Mouse (Mus musculus) frontal cortex, postnatal 25 days (tissue): ENCODE measurements around the gene Tdrd9.
"Not testable (repeated sequence)": the region's sequence is repeated elsewhere in the genome, so short reads cannot be mapped to it uniquely, and the experiment has no call there.

Experiments used
- DNase-seq, 2 experiments: peaks; one replicate each; pipeline ENCODE4 v3.0.0; 2022; ENCODE audit warnings: low spot score in 2 of 2

Gene Tdrd9

DNA sequence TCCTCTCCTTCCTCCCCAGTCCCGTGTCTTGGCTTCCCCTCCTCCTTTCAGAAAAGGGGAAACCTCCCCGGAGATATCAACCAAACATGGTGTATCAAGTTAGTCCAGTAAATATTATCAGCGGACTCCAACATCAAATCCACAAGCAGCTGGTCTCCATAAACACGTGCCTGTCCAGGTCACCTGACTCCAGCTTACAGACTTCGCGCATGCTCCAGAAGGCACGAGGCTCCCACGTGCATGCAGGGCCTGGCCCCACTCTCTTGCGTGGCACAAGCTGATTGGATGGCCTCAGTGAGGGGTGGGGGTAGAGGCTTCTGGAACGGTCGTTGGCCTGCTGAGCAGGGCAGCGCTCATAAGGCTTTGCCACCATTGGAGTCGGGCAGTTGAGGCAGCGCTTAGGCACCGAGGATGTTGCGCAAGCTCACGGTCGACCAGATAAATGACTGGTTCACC, at the start of gene Tdrd9:
Tdrd9 (plus strand) TSS at position 329 of the 456 bp plus-strand sequence.
- no peak for DNase-seq

GRCm38 (mm10) chr12:111923117-111923516, 48.2 kb upstream of the Tdrd9 start:
- no peak for DNase-seq

GRCm38 (mm10) chr12:111927338-111927737, 44.0 kb upstream of the Tdrd9 start:
- no peak for DNase-seq

GRCm38 (mm10) chr12:111928411-111928966, 42.9 kb upstream of the Tdrd9 start:
- DNase-seq, result no peak

DNA sequence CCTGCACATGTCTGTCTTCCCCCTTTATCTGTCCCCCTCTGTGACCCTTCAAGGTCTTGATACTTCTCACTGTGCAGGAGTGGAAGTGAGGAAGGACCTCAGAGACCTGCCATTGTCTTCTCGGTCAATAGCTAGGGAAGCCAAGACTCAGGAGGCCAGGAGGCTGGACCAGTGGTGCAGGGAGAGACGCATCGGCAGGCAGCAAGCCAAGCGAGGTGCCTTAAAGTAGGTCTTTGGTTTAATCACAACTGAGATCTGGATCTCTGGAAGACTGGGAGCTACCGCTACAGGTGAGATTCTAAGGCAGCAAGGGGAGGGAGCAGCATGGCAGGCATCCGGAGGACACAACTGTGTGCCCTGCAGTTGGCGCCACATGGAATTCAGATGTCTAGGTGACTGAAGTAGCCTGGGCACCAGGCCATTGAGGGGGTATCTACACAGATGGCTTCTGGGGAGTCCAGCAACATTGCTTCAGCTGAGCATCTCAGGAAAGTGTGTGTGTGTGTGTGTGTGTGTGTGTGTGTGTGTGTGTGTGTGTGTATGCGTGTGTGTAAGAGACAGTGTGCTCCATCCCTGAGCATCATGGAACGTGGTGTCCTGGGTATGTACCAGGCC, 39.8 kb upstream of the Tdrd9 start:
- DNase-seq, result no peak

- DNase-seq, result no peak
These were observed 38.8 kb upstream of the Tdrd9 start for GRCm38 (mm10) chr12:111932513-111932912.

DNA sequence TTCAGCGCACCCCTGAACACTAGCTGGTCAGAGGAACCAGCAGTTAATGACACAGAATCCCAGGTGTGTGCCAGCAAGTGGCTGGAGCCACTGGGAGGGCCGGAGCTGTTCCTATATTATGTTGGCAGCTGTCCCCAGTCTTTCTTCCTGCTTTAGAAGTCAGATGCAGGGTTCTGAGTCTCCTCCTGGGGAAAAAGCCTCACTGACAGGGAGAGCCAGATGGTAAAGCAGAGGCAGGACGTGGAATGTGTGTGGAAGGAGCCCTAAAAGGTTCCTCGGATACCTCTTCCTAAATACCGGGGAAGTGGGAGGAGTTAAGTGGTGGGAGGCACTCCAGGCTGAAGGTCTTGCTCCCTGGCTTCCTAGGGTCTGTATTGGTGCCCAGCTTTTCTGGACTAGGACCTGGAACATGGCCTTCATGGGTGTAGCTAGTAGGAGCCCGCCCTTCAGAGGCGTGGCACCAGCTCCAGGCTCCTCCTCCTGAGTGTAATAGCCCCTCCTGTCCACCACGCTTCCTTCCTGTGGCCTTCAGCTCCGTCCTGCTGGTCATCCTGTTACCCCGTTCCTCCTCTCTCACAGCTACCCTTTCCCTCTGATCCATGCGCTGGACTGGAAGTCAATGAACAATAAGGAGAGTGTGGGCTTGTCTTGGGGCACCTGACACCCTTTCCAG, 38.2 kb upstream of the Tdrd9 start:
- no peak for DNase-seq

- no peak for DNase-seq
These were observed 37.4 kb upstream of the Tdrd9 start for GRCm38 (mm10) chr12:111933971-111934370.

DNA sequence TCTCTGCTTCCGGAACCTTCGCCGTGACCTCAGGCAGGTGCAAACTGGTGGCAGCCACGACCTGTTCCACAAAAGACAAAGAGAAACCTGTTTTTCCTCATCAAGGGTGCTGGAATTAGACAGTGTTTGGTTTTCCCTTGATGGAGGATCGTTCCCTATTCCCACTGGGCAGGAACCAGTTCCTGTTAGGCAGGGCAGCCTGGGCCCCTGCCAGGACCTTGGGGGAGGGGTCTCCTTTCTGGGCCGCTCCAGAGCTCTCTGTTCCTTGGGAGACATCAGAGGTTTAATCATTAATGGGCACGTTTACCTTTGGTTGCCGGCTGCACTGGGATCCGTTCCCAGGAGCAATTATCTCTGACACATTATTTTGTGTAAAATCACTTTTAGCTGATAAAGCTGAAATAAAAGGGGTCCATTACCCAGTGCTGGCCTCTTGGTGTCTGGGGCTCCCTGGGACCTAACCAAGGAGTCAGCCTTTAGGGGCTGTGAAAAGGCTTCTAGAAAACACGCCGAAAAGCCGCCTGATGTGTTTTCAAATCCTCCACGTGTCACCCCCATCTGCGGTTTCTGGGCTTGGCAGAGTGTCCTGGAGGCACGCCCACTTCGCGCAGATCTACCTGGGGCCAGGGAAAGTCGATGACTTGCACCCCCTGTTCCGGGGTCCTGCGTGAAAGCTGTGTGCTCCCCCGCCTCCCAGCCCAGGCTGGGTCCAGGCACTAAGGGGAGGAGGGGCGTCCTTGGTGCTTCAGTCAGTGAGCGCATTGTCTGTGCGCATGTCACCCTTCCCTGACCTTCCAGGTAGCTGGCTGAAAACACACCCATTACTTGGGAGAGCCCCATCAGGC, 34.4 kb upstream of the Tdrd9 start:
- DNase-seq, result no peak

- DNase-seq, result no peak
These were observed 32.7 kb upstream of the Tdrd9 start for GRCm38 (mm10) chr12:111938623-111939177.

- DNase-seq, result no peak
These were observed 27.8 kb upstream of the Tdrd9 start for GRCm38 (mm10) chr12:111943421-111944064.

DNA sequence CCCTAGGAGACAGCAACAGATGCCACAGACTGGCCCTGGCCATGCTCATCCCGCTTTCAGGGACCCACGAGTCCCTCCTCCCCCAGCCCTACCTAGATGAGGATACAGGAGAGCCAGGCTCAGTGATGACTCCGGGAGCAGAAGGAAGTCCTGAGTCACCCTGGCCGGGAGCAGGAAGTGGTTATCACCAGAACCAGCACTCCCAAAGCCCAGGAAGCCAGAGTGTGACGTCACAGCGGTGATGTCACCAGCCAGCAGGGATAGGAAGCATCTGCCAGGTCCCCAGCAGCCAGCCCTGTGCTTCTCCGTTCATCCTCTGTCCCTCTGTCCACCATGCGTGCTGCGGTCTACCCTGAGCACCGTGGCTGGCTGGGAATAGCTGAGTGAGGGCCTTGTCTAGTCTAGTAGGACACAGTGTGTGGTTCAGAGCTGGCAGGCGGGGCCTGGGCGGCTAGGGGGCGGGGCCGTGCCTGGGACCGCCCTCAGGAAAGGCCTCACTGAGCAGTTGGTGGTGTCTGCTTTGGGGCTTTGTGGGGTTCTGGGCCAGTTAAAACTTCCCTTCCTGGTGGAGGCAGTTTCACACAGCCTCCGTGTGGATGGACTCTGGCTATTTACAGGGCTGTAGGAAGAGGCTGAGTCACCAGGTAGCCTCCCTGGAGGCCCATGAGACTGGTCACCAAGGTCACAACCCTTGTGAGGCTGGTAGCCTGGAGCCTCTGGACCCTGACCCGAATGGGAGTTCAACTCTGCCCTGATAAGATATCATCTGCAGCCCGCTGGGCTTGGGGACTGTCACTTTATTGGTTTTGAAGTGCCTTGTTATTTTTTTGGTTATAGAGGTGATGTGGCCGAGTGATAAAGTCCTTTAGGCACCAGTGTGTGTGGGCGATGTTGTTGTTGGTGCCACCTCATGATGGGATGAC, 27.0 kb upstream of the Tdrd9 start:
- not testable (repeated sequence) for DNase-seq

DNA sequence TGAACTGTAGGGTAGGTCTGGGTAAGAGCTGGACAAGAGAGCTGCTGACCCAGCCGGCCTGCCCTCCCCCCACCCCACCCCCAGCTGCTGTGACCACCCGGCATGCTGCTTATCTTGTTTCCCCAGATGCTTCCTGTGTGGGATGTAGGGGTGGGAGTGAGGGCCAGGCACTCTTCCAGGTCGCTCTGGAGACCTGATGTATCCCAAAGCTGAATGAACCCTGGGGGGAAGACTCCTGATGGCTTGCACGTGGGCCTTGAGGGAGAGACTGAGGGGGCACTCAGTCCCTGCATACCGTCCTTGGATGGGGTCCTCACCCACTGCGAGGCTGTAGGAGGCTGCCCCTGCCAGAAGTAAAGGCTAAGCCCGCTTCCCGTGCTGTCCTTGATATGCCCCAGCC, 26.2 kb upstream of the Tdrd9 start:
- DNase-seq, result no peak

GRCm38 (mm10) chr12:111945765-111946655, 25.3 kb upstream of the Tdrd9 start:
- not testable (repeated sequence) for DNase-seq

- DNase-seq, result no peak
These were observed 24.6 kb upstream of the Tdrd9 start for GRCm38 (mm10) chr12:111946716-111947115.

GRCm38 (mm10) chr12:111950486-111950885, 20.9 kb upstream of the Tdrd9 start:
- DNase-seq, result no peak

DNA sequence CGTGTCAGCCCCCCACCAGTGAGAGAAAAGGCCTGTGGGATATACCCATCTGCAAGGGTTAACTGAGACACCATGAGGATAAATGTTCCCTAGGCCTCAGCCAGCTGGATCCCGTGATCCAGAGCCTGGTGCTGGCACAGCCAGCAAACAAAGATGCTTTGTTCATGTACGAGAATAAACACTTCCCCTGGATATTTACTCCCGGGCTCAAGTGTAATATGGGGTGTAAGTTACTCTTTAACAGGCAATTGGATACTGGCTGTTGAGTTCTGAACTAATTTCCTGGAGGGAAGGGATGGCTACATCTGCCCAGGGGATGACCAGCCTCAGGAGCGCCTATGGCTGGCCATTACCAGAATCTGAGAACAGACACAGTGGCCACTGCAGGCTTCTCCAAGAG, 19.7 kb upstream of the Tdrd9 start:
- DNase-seq, result no peak

DNA sequence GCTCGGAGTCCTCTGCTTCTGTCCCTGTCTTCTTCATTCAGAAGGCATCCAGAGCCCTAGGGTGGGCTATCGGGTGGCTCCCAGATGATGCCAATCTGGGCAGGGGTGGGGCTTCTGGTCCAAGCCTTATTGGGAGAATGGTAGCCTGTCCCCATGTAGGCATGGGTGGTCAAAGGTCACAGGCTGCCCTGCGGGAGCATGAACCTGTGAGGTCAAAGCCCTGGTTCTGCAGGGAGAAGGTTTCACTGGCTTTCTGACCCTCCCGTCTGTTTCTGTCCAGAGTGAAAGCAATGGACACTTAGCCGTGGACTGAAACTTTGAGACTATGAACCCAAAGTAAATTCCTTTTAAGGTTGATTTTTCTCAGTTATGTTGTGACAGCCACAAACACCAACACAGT, 15.2 kb upstream of the Tdrd9 start:
- no peak for DNase-seq

- peak; percentile 64 for DNase-seq
These were observed 13.1 kb upstream of the Tdrd9 start for GRCm38 (mm10) chr12:111958101-111958865.
